Mouse (Mus musculus): ENCODE results near the gene Cadm4.
A peak's percentile ranks its signal among the peaks of the same experiment; 100 is the strongest.

Cadm4 gene

DNA sequence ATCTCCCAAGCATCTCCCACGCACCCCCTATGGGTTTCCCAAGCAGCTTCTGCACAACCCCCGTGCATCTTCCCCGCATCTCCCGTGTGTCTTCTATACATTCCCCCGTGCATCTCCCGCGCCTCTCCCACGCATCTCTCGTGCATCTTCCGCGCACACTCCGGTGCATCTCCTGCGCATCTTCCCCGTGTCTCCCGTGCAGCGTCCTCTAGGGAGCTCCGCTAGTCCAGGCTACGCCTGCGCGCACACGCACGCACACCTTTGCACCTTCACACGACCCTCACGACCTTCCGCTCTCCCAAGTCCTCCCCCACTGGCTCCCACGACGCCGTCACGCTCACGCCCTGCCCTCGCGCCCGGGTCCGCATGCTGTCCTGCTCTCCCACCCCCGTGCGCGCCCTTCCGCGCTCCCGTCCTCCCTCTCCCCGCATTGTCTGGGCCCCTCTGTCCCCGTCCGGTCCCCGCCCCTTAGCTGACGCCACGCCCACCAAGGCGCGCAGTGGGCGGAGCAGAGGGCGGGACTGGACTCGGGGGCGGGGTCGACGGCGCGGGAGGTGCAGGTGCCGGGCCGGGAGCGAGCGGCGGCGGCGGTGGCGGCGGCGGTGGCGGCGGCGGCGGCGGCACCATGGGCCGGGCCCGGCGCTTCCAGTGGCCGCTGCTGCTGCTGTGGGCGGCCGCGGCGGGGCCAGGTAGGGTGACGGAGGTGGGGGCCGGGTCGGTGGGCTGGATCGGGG lies at the start of gene Cadm4:
Cadm4 (plus strand) TSS at position 550 of the 734 bp plus-strand sequence.
- peak; percentile 78 to 81 for DNase-seq

DNA sequence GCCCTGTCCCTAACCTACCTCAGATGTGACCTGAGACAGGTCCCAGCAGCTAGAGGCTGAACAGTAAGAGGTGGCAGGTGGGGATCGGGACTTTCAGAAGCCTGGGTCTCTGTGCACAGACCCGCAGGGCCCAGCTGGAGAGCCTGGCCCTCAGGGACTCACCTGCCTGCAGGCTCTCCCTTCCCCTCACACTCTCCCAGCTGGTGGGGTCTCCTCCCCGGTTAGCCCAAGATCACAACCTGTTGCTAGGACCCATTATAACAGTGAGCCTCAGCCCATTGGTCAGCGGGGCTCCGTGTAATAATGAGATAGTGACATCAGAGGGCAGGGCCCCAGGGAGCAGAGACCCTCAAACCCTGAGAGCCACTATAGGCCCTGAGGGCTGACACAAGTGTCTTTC lies 46.5 kb upstream of the Cadm4 start:
- DNase-seq: no peak

DNA sequence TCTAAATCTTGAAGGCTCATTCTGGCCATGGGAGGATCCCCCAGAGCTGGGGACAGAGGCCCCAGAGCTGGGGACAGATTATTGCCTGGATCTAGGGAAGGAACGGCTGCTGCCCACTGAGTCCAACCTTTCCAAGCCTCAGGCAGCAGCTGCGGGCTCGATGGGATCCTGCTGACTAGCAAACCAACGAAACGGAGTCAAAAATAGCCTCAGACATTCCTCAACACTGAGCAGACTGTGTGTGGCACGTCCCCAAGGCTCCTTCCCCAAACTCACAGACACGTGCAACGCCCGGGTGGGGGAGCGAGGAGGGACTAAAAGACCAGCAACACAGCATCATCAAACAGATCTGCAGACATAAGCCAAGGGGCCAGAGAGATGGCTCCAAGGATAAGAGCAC lies 43.8 kb upstream of the Cadm4 start:
- DNase-seq: no peak

DNA sequence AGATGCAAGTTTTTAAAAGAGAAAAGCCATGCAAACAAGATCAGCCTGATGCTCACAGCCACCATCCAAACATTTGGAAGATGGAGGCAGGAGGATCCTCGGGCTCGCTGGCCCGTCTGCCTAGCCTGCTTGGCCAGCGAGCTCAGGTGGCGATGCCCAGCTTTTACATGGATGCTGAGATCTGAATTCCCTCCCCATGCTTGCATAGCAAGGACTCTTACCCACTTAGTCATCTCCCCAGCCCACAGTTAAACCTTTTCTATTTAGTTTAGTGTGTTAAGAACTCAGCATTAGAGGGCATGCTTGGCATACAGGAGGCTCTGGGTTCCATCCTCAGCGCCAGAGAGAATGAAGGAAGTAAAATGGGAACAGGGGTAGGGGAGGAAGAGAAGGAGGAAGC lies 42.6 kb upstream of the Cadm4 start:
- no peak for DNase-seq

DNA sequence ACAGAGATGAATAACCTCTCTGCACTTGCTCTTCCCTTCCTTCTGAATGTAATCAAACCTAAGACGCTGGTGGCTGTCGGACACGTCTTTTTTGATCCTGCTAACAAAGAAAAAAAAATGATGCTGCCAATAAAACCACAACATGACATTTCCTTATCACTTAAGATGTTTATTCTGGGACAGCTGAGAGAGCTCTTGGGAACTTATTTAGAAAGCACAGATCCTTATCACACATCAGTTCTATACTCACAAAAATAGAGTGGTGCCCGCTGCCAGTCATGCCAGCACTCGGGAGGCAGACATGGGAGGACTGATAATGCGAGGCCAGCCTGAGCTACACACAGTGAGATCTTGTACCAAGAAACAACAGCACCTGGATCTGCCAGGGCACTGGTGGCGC lies 41.9 kb upstream of the Cadm4 start:
- no peak for DNase-seq

DNA sequence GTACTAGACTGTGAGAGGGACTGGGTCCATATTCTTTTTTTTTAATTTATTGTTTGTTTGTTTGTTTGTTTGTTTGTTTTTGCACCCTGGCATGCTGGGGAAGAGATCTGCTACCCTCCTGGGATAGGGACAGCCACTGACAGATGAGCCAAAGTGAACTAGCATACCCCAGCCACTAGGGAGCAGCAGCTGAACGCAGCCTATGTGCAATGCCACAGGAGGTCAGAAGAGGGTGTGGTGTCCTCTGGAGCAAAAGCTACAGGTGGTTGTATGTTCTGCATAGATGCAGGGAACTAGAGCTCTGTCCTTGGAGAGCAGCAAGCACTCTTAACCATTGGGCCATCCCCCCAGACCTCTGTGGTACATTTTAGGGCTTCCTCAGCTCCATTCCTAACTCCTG lies 40.0 kb upstream of the Cadm4 start:
- peak; percentile 55 to 74 for DNase-seq

DNA sequence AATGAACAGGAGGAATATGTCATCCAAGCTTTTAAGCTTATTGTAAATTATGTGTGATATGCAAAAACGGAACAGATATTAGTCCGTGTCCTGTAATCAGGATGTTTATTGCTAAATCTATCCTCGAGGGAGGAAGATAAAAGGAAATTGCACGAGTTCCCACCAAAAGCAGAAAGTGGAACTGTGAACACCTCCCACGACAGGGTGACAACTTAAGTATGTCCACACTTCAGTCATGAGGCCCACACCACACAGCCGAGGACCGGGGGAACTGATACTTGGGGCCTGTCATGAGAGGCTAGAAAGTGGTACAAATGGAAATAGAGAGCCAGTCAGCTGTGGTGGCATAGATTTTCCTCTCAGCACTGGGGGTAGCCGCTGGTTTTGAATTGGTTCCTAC lies 39.5 kb upstream of the Cadm4 start:
- DNase-seq: no peak

DNA sequence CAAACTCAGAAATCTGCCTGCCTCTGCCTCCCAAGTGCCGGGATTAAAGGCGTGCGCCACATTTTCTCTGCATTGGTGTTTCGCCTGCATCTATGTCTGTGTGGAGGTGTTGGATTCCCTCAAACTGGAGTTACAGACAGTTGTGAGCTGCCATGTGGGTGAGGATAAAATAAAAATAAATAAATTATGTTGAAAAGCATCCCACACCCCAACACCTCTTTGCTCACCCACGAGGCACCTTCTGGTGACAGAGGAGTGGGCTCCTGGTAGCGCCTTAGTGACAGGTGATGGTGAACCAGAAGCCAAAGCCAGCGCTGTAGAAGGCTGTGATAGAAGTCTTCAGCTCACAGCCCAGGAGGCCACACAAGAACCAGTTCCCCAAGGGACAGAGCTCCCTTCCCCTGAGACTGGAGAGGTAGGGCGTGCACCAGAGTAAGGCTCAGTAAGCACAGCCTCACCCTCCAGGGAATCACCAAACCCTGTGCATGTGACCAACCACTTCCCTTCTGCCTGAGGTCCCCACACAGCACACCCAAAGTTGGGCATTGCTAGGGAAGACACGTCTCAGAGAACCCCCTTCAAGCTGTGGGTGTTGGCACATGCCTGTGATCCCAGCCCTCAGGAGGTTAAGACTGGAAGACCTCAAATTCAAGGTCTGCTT lies 36.4 kb upstream of the Cadm4 start:
- DNase-seq: no peak

DNA sequence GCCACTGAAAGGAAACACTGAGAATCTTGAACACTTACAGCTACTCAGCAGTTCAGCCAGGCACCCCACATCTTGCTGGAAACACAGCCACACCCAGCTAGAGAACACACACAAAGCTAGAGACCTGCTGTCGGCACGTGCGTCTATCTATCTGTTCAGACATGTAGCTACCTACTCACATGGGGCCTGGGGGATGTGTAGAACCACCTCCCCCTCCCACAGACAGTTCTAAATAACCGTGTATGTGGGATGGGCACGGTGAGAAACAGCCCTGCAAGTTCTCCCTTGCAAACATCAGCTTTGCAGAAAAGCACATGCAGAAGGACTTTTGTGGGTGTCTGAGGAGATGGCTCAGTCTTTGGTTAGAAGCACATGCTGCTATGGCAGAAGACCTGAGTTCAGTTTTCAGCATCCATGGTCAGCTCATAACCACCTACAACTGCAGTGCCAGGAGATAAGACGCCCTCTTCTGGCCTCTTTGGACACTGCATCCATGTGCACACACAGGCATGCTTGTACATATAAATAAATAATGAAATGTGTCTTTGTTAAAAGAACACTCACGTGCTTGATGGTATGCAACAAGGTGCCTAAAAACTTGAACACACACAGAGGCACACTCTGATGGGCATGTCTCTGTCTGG lies 35.0 kb upstream of the Cadm4 start:
- no peak for DNase-seq

DNA sequence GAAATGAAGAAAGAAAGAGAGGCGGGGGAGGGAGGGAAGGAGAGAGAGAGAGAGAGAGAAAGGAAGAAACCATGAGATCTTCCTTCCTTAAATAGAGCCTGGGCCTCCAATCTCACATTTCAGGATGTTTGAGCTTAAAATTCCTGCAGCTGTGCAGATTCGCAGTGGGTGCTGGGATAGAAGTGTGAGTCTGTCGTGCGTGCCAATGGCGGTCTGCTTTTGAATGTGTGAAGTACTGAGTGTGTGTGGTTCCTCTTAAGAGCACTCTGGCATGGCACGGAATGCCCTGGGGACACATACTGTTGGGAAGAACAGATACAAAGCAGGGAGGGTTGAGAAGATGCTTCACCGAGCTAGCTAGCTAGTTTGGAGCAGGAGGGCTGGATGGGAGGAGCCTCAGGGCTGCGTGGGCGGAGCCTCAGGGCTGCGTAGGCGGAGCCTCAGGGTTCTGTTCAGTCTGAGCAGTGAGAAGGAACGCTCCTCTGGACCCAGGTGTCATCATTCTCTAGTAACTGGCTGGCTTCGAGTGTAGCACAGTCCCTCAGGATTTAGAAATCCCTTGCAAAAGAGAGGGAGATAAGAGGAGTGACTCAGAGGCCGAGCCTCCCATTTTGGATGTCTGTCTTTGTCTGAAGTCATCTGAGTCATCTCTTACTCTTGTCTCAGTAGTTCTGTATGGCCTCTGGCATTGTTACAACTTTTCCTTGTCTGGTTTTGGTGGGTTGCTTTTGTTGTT lies 32.9 kb upstream of the Cadm4 start:
- no peak for DNase-seq

DNA sequence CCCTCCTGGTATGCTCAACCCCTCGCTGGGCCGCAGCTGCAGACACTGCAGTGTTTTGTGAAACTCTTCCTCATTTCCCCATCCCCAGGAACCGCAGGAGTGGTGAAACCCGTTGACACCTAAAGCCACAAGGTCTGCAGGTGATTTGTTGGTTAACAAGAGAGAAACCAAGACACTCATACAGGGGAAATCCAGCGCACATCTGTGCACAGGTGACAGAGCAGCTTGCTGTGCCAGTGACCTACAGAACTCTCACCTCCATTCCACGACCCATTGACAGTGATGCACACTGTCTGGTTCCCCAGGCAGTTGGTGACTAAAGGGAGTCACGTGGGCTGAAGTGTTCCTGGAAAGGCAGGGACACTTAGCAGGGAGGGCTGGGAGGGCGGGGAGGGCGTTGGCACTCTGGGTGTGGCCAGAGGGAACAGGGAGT lies 31.2 kb upstream of the Cadm4 start:
- no peak for DNase-seq

DNA sequence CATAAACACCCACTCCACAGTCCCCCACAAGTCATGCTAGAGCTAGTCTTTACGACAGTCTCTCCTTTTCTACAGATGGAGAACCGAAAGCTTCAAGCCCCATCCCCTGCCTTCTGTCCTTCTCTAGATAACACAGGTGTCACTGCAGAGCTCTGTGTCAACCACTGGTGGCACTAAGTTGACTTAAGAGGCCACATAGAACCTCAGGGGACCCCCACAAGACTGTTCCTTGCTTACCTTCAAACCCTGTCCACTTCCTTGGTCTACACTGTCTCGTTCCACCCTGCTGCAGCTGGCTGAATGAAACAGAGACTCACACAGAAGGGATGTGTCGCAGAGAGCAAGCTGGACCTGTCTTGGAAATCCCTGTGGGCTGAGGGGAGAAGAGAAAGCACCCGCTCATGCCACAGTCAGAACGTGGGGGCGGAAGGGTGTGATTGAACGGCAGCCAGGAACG lies 29.9 kb upstream of the Cadm4 start, which contains the start of gene Irgc1:
Irgc1 (minus strand) TSS at position 443 of the 457 bp plus-strand sequence.
- DNase-seq: no peak

DNA sequence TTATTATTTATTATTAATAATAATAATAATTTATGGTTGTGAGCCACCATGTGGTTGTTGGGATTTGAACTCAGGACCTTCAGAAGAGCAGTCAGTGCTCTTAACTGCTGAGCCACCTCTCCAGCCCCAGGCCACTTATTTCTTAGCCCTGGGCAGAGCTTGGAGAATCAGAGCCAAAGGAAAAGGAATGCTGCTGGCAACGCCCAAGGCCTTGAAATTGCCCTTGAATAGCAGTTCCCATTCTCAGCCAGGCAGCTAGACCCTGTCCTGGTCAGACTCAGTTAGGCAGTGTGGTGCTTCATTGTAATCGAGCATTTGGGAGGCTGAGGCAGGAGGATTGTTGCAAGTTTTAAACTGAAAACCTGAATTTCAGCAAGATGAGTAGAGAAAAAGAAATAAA lies 27.6 kb upstream of the Cadm4 start:
- DNase-seq: no peak

DNA sequence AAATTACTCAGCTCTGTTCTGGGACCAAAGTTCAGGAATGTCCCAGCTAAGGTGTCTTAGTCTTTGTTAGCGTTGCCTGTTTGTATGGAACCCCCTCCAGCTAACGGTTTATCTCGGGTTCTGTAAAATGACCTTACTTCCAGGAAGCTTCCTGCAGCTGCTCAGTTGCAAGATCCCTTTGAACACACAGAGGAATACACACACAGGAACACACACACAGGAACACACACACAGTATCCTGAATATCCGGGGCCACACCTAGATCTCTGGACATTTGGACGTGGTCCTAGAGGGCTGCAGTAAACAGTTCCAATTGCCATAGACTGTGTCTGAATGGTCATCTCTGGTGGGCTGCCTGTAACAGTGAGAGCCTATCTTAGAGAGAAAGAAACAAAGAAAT lies 26.1 kb upstream of the Cadm4 start:
- peak; percentile 29 to 40 for DNase-seq

DNA sequence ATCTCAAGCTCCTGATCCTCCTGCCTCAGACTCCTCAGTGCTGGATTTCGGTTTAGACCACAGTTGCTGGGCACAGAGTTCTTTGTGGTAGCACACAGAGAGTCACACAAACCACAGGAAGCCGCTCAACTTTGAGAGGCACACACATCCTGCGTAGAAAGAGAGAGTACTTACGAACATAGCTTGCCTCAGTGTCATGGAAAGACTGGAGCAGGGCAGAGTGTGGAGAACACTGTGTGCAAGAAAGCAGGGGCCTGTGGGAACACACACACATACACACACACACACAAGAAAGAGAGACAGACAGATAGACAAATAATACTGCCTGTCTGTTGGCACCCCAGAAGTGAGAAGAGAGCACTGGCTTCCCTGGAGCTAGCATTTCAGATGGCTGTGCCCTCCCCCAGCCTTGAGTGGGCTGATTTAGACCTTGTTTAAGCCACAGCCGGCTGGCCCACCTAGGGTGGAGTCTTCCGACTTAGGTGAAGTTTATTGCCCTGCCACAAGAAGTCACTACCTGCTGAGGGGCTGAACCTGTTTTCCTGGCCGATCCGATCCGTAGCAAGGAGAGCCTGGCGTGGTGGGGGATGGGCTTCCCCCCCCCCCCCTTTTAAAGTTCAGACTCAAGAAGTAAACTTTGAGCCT lies 24.0 kb upstream of the Cadm4 start:
- no peak for DNase-seq

DNA sequence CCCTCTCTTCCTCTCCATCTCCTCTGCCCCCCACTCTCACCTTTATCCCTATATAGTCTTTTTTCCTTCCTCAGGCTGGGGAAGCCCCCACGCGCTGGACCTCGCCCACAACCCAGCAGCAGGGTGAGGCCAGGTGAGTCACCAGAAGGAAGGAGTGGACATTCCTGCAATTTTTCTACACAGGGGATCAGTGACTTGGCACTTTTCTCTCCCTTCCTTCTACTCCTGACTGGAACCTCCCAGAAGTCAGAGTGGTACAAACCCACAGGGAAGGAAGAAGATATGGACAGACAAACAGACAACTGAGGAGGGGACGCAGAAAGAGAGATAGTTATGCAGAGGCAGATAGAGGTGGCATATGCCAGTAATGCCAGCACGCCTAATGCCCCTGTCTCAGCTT lies 22.4 kb upstream of the Cadm4 start:
- no peak for DNase-seq

DNA sequence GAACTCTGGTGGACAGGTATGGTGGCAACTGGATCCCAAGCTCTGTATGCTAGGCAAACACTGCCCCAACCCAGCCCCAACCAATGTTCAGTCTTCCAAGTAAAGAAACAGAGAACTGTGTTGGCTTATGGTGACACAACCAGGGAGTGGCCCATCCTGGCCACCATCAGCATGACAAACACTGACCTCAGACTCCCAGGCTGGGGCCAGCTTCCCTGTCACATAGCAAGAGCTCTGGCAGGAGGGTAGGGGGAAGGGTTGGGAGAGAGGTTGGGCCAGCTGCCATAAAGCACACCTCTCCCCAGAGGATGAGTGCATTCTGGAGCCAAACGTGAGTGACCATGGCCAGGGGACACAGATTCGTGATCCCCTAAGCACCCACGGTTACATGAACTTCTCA lies 22.0 kb upstream of the Cadm4 start:
- DNase-seq: peak in 1 of 2 experiments; percentile 19

DNA sequence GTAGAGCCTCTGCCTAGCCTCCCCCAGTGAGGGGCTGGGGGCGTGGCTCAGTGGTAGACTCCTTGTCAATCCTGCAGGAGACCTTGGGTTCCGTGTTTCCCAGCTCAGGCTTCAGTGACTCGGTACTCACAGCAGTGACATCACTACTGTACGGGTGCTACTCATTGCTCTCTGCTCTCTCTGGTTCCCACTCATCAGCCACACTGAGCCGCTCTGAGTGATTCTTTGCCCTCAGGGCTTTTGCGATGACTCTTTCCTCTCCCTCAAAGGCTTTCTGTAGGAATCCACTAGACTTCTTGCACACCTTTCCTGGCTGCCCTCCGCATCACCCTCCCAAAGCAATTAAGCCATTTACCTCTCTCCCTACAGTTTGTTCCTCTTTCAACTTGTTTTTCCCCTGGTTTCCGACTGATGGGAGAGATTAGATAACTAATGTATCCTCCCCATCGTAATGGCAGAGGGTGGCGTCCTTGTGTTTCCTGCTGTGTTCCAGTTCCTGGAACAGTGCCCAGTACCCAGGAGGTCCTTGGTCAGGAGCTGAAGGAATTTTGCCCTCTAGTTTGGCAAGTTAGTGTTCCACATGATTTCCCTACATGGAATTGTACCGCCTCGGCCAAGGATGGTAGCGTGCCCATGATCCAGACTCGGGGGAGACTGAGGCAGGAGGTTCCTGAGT lies 20.3 kb upstream of the Cadm4 start:
- DNase-seq: peak; percentile 81 to 83

DNA sequence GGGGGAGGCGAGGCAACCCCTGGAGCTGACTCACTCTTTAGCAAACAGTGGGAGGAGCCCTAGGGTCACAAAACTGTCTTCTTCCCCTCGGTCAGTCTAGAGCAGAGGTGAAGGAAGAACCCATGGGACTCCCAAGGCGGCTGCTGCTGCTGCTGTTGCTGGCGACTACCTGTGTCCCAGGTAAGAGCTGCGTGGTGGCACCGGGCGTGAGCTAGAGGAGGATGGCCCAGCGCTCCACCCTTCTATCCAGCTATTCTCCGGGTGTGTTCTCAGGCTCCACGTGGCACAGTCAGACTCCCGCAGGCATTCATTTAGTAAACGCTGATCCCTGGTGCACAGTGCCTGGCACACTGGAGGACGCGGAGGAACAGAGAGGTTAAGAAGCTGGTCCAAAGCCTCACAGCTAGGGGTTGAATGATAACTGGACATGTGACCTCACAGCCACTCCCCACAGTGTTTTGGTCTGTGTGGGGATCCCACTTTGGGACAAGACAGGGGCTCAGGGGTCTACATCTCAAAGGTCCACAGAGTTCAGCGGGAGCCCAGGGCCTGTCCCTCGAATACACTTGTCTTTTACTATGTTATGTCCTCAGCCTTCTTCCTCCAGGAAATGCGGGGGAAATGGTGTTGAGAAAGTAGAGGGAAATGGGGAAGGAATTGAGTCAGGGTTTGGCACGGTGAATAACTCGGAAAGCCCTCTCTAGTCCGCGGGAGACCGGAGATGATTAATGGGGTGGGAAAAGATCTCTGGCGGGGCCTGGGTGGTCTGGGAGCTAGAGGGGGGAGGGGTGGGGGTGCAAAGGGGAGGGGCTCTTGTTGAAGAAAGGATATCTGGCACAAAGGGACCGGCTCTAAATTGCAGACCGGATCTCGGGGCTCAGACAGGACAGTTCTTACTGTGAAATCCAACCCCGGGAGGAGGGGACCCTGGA lies 19.2 kb upstream of the Cadm4 start, which contains the start of gene Plaur:
Plaur (plus strand) TSS at position 97 of the 932 bp plus-strand sequence.
- DNase-seq: peak; percentile 27 to 52

DNA sequence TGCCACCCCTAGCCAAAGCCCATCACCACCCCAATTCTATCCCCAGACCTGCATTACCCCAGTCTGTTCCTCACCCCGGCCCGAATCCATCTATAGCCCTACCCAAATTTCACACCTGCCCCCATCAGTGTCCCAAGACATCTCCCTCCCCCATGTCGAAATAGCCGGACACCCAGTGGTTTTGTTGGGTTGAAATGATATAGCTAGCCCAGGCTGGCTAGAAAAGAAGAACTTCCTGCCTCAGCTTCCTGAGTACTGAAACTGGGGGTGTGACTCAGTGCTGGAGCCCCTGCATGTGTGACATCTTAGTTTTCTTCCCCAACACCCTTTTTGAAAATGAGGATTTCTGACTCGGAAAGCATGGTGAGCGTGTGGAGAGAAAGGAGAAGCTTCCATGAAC lies 15.0 kb upstream of the Cadm4 start:
- DNase-seq: no peak

DNA sequence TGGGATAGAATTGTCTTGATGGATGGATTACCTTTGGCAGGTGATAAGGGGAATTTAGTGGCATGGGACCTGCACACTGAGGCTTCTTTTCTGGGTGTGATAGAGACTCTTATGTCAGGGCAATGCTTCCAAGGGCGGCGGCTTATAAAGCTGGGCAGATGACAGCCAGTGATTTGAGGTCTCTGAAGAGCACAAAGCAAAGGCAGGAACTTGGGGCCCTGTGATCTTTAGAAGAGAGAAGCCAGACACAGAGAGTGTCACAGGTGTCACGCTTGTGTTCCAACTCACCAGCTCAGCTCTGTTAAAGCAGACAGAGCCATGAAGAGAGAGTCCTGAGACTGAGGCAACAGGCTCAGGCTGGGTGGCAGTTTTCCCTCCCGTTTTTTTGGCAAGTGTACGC lies 13.9 kb upstream of the Cadm4 start:
- DNase-seq: no peak
